In the genomic region with DNA sequence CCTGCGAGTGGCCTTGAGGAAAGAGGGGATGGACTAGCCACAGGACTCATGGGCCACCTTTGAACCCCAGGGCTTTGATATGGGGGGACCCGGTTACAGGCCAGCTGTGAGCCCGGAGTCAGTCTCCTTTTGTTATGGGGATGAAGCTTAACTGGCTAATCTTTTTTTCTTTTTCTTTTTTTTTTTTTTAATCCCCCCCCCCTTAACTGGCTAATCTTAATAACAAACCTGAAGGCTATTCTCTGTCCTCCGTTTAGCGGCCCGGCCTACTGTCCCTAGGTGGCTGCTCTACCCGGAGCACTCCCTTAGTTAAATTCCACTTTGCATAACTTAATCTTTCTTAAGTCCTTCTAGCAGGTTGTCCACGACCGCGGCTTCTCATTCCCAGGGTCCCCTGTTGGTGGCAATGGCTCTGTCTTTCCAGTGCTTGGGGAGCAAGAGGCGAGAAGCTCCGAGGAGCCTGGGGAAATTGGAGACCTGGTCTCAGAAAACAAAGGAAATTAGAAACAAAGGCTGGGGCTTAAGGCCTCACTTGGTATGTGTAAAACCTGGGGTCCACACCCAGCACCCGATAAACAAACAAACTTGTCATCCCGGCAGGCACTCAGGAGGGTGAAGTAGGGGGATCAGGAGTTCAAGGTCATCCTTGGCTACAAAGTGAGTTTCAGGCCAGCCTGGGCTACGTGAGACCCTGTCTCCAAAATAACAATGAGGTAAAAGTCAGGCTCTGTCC, we compare ENCODE assay signal across 9 mouse cellular contexts. TPM values are rescaled to one million over a fixed set of nuclear protein-coding genes. Genes with fewer than 3 reads are reported as not detected.
DNase-seq lines count a peak whose midpoint lies in the region; ATAC-seq and TF ChIP-seq lines count a peak whose summit lies in the region.
"Had no signal": no experiment of that assay in that cellular context is flagged by ENCODE, and none has a peak within 500 bp of the region (broad histone marks: within the 10 kb centered on the region; RNA-seq: fewer than 3 reads in every experiment).

No protein-coding gene starts in this region.

- H3K36me3 ChIP-seq in hindbrain, embryonic 14.5 days (replicated peaks; ENCODE audit: control insufficient read depth, insufficient read depth) = peaks cover 9% of the 10 kb centered on the region; the same call in 1 of the 2 replicates
- H3K36me3 ChIP-seq in liver, embryonic 15.5 days (replicated peaks) = peaks cover 13% of the 10 kb centered on the region

- no peak for TF ChIP-seq CTCF in layer of hippocampus, adult 2 months (conservative IDR thresholded peaks at IDR 0.05)

- no peak for DNase-seq in layer of hippocampus, adult 2 months (ENCODE audit: low spot score in 2 of 2)
- DNase-seq in layer of hippocampus, adult 9-10 months (ENCODE audit: low spot score) = no peak
- peak; percentile 87 for DNase-seq in ZHBTc4 (ENCODE audit: low read depth, low spot score)
- no peak for DNase-seq in hindbrain, embryonic 14.5 days (ENCODE audit: low spot score)
- DNase-seq in ovary, adult 18-20 months (ENCODE audit: low spot score) = no peak
- DNase-seq in T-cell, adult 2 months (ENCODE audit: low spot score) = no peak
- no peak for DNase-seq in frontal cortex, postnatal 10 days (ENCODE audit: low spot score in 2 of 2)
- DNase-seq: layer of hippocampus, adult 9-11 months had no signal

- 14% methylated on average over 15 of the region's 15 CpGs for WGBS in hindbrain, embryonic 14.5 days
- 48% methylated on average over 15 of the region's 15 CpGs for WGBS in liver, embryonic 15.5 days (ENCODE audit: insufficient replicate concordance)

- no peaks in the 10 kb centered on the region for H3K9me3 ChIP-seq in hindbrain, embryonic 14.5 days (ENCODE audit: control insufficient read depth, low read length)
- H3K9me3 ChIP-seq in liver, embryonic 15.5 days (replicated peaks) = no peaks in the 10 kb centered on the region

- peak overlapping the region; percentile 43; the same call in 1 of the 2 replicates for H3K27ac ChIP-seq in layer of hippocampus, adult 2 months
- H3K27ac ChIP-seq in hindbrain, embryonic 14.5 days = 0 out of 2 replicates have a peak overlapping the region, but pooled peaks have one; percentile 10
- peak overlapping the region; percentile 90 for H3K27ac ChIP-seq in liver, embryonic 15.5 days (replicated peaks)

- H3K4me1 ChIP-seq in hindbrain, embryonic 14.5 days (replicated peaks; ENCODE audit: control insufficient read depth, insufficient read depth, low read length) = peaks cover 16% of the 10 kb centered on the region
- peaks cover 75% of the 10 kb centered on the region for H3K4me1 ChIP-seq in liver, embryonic 15.5 days (replicated peaks)

- no peak overlapping the region for H3K4me3 ChIP-seq in layer of hippocampus, adult 2 months
- no peak overlapping the region for H3K4me3 ChIP-seq in hindbrain, embryonic 14.5 days (replicated peaks; ENCODE audit: low read length)
- H3K4me3 ChIP-seq in liver, embryonic 15.5 days (replicated peaks) = no peak overlapping the region

- 0 out of 2 replicates have a peak overlapping the region, but pooled peaks have one; percentile 8 for H3K9ac ChIP-seq in hindbrain, embryonic 14.5 days
- no peak overlapping the region for H3K9ac ChIP-seq in liver, embryonic 15.5 days

- no peak overlapping the region for H3K4me2 ChIP-seq in hindbrain, embryonic 14.5 days (replicated peaks)
- peak overlapping the region; percentile 77; the same call in 1 of the 2 replicates for H3K4me2 ChIP-seq in liver, embryonic 15.5 days

- ATAC-seq in hindbrain, embryonic 14.5 days (ENCODE audit: low FRiP score) = no peak
- ATAC-seq in liver, embryonic 15.5 days (ENCODE audit: insufficient read depth) = no peak

- H3K27me3 ChIP-seq in hindbrain, embryonic 14.5 days (ENCODE audit: control insufficient read depth, insufficient read depth, low read length) = no peaks in the 10 kb centered on the region
- no peaks in the 10 kb centered on the region for H3K27me3 ChIP-seq in liver, embryonic 15.5 days

RNA-seq across cellular contexts. Expression of gene Gpx4, which starts 4.1 kb away (rescaled TPM):
- total RNA-seq in layer of hippocampus, adult 2 months (2021) = 100 to 1,000 TPM; 440 to 464 TPM
- 556 and 557 TPM in 2 replicates for polyA plus RNA-seq in hindbrain, embryonic 14.5 days (2014; fragmentation: Nextera tagmentation; extraction: Ambion mirVana)
- polyA plus RNA-seq in liver, embryonic 15.5 days (2015; fragmentation: Nextera tagmentation; extraction: Ambion mirVana) = 603 and 658 TPM in 2 replicates

RNA-seq across cellular contexts. Expression of gene Polr2e, which starts 11.5 kb away (rescaled TPM):
- total RNA-seq in layer of hippocampus, adult 2 months (2021) = 10 to 100 TPM; 77.8 to 79.1 TPM
- polyA plus RNA-seq in hindbrain, embryonic 14.5 days (2014; fragmentation: Nextera tagmentation; extraction: Ambion mirVana) = 142 and 150 TPM in 2 replicates
- 81.3 and 84.4 TPM in 2 replicates for polyA plus RNA-seq in liver, embryonic 15.5 days (2015; fragmentation: Nextera tagmentation; extraction: Ambion mirVana)

RNA-seq across cellular contexts. Expression of gene Arhgap45, which starts 34.6 kb away (rescaled TPM):
- 1 to 10 TPM; 3.7 to 4.4 TPM for total RNA-seq in layer of hippocampus, adult 2 months (2021)
- polyA plus RNA-seq in hindbrain, embryonic 14.5 days (2014; fragmentation: Nextera tagmentation; extraction: Ambion mirVana) = 1.1 and 1.7 TPM in 2 replicates
- polyA plus RNA-seq in liver, embryonic 15.5 days (2015; fragmentation: Nextera tagmentation; extraction: Ambion mirVana) = 15.7 and 18.2 TPM in 2 replicates

RNA-seq across cellular contexts. Expression of gene Sbno2, which starts 54.3 kb away (rescaled TPM):
- 10 to 100 TPM; 22.4 to 23.4 TPM for total RNA-seq in layer of hippocampus, adult 2 months (2021)
- 12.3 and 12.6 TPM in 2 replicates for polyA plus RNA-seq in hindbrain, embryonic 14.5 days (2014; fragmentation: Nextera tagmentation; extraction: Ambion mirVana)
- 10.4 and 12.3 TPM in 2 replicates for polyA plus RNA-seq in liver, embryonic 15.5 days (2015; fragmentation: Nextera tagmentation; extraction: Ambion mirVana)

RNA-seq across cellular contexts. Expression of gene Abca7, which starts 54.8 kb away (rescaled TPM):
- total RNA-seq in layer of hippocampus, adult 2 months (2021) = 10 to 100 TPM; 10.7 to 11.0 TPM
- 4.1 and 4.5 TPM in 2 replicates for polyA plus RNA-seq in hindbrain, embryonic 14.5 days (2014; fragmentation: Nextera tagmentation; extraction: Ambion mirVana)
- polyA plus RNA-seq in liver, embryonic 15.5 days (2015; fragmentation: Nextera tagmentation; extraction: Ambion mirVana) = 7.5 and 9.0 TPM in 2 replicates

Comparison
In these comparisons a context has a peak if more than half of its experiments do, and no peak if none do; other contexts are left out.
1. H3K27ac ChIP-seq: peak in every context shown above with its lines; median percentile 90 in liver, embryonic 15.5 days; 43 in layer of hippocampus, adult 2 months; 10 in hindbrain, embryonic 14.5 days.